In genomic region chr6:125461788-125462187, GRCm38 (mm10) we compare ENCODE assay signal across 22 mouse cellular contexts.
"Had no signal": no experiment of that assay in that cellular context is flagged by ENCODE, and none has a peak within 500 bp of the region (broad histone marks: within the 10 kb centered on the region; RNA-seq: fewer than 3 reads in every experiment).

No protein-coding gene starts in this region.

- H3K9me3 ChIP-seq: limb, embryonic 15.5 days; megakaryocyte, embryonic 14.5 days; midbrain, embryonic 10.5 days; midbrain, embryonic 13.5 days; neural tube, embryonic 13.5 days had no signal

- ATAC-seq: intestine, postnatal 0 days; liver, postnatal 0 days; midbrain, embryonic 13.5 days; midbrain, embryonic 16.5 days had no signal

- H3K9ac ChIP-seq: limb, embryonic 15.5 days; liver, embryonic 14.5 days; liver, postnatal 0 days; midbrain, embryonic 13.5 days; neural tube, embryonic 13.5 days had no signal

- H3K27ac ChIP-seq: kidney, postnatal 0 days; layer of hippocampus, adult 2 months; limb, embryonic 15.5 days; liver, embryonic 14.5 days; midbrain, embryonic 10.5 days; midbrain, embryonic 13.5 days; neural tube, embryonic 13.5 days had no signal

- H3K27me3 ChIP-seq: limb, embryonic 15.5 days; megakaryocyte, embryonic 14.5 days; midbrain, embryonic 13.5 days; neural tube, embryonic 13.5 days had no signal

- DNase-seq: kidney, adult 2 months; kidney, postnatal 25 days; layer of hippocampus, adult 9-11 months; liver, postnatal 0 days; lung, postnatal 36 days; right cerebral cortex, adult 18-20 months; right cerebral cortex, postnatal 14 days; right cerebral cortex, postnatal 4 days; thymus, adult 18-20 months; thymus, postnatal 36 days had no signal

- H3K4me1 ChIP-seq: midbrain, embryonic 10.5 days; midbrain, embryonic 13.5 days; neural tube, embryonic 13.5 days had no signal

- H3K4me2 ChIP-seq: limb, embryonic 15.5 days; liver, embryonic 11.5 days; midbrain, embryonic 13.5 days; neural tube, embryonic 13.5 days had no signal

- H3K4me3 ChIP-seq: layer of hippocampus, adult 2 months; limb, embryonic 15.5 days; megakaryocyte, embryonic 14.5 days; midbrain, embryonic 10.5 days; midbrain, embryonic 13.5 days; myocyte; neural tube, embryonic 13.5 days had no signal
